Mouse (Mus musculus) hindbrain, embryonic 14.5 days (tissue): ENCODE measurements at regions not wholly inside any gene's neighbourhood (a gene's known extent, or its start where the extent isn't known, plus 50 kb on each side); places are given as distances from the start of the nearest gene placed in this dataset.

Experiments
- ATAC-seq: fragments of 200-750 bp; cut with Nextera tagmentation; 2 replicates; pipeline ENCODE4 v1.8.0; 2017; ENCODE audit warnings: moderate number of reproducible peaks, mild to moderate bottlenecking, moderate TSS enrichment, moderate library complexity; ENCODE audit not compliant: low FRiP score
- DNase-seq: peaks from one replicate; pipeline ENCODE4 v3.0.0-alpha.2; 2015; ENCODE audit warnings: low spot score
- H3K27ac ChIP-seq: fragments of 300-500 bp; sonication (generic); 2 replicates; pipeline ENCODE4 v1.5.1; 2014; ENCODE audit warnings: mild to moderate bottlenecking, moderate library complexity
- H3K27me3 ChIP-seq: fragments of 300-500 bp; sonication (generic); 2 replicates; pipeline ENCODE4 v1.6.1; 2014; ENCODE audit warnings: mild to moderate bottlenecking, low read length, mixed read lengths; ENCODE audit not compliant: control insufficient read depth, insufficient read depth
- H3K36me3 ChIP-seq: fragments of 300-500 bp; sonication (generic); replicated peaks from 2 replicates; pipeline ENCODE4 v1.6.1; 2014; ENCODE audit not compliant: control insufficient read depth, insufficient read depth
- H3K4me1 ChIP-seq: fragments of 300-500 bp; sonication (generic); replicated peaks from 2 replicates; pipeline ENCODE4 v1.6.1; 2014; ENCODE audit warnings: antibody characterized with exemption, low read length, mixed read lengths; ENCODE audit not compliant: control insufficient read depth, insufficient read depth
- H3K4me2 ChIP-seq: fragments of 300-500 bp; sonication (generic); replicated peaks from 2 replicates; pipeline ENCODE4 v1.6.1; 2014; ENCODE audit warnings: mild to moderate bottlenecking, moderate library complexity
- H3K4me3 ChIP-seq: fragments of 300-500 bp; sonication (generic); replicated peaks from 2 replicates; pipeline ENCODE4 v1.5.1; 2014; ENCODE audit warnings: mild to moderate bottlenecking, low read length
- H3K9ac ChIP-seq: fragments of 300-500 bp; sonication (generic); 2 replicates; pipeline ENCODE4 v1.6.1; 2014
- H3K9me3 ChIP-seq: fragments of 300-500 bp; sonication (generic); 2 replicates; pipeline ENCODE4 v1.6.1; 2016; ENCODE audit warnings: low read length; ENCODE audit not compliant: control insufficient read depth
- WGBS: fragments of 180-500 bp; shearing (Covaris S2); extraction: QIAGEN DNeasy Blood & Tissue Kit; methylation state at CpG from one replicate; pipeline ENCODE4 v1.1.7; 2014; 5-methylcytosine and 5-hydroxymethylcytosine counted together

GRCm38 (mm10) chr13:113489951-113490822 lies 128.2 kb downstream of the Snx18 start:
- H3K4me1 ChIP-seq, result no peaks in the 10 kb centered on the region
- H3K9me3 ChIP-seq, result 0 out of 2 replicates have a peak, but pooled peaks cover 11% of the 10 kb centered on the region
- no peak for DNase-seq
- H3K4me3 ChIP-seq, result no peak overlapping the region
- H3K27ac ChIP-seq, result no peak overlapping the region
- H3K4me2 ChIP-seq, result no peak overlapping the region
- WGBS, result 91% methylated on average over 6 of the region's 6 CpGs
- H3K27me3 ChIP-seq, result no peaks in the 10 kb centered on the region
- ATAC-seq, result no peak
- H3K36me3 ChIP-seq, result no peaks in the 10 kb centered on the region
- H3K9ac ChIP-seq, result no peak overlapping the region

GRCm38 (mm10) chr13:113486368-113486955 lies 131.9 kb downstream of the Snx18 start:
- Histone ChIP-seq H3K9ac (no peak overlapping the region), H3K4me3 (no peak overlapping the region), H3K27me3 (no peaks in the 10 kb centered on the region), H3K36me3 (no peaks in the 10 kb centered on the region), H3K4me1 (no peaks in the 10 kb centered on the region), H3K4me2 (no peak overlapping the region), H3K27ac (no peak overlapping the region), H3K9me3 (0 out of 2 replicates have a peak, but pooled peaks cover 11% of the 10 kb centered on the region)
- no peak for DNase-seq
- 89% methylated on average over 6 of the region's 6 CpGs for WGBS
- no peak for ATAC-seq

- H3K27ac ChIP-seq, result no peak overlapping the region
- 89% methylated on average over 7 of the region's 7 CpGs for WGBS
- no peak for DNase-seq
Observed at GRCm38 (mm10) chr13:113485511-113485910, 132.9 kb downstream of the Snx18 start.

GRCm38 (mm10) chr13:113484159-113484762 lies 134.1 kb downstream of the Snx18 start:
- Histone ChIP-seq H3K27me3 (no peaks in the 10 kb centered on the region), H3K27ac (no peak overlapping the region), H3K4me2 (no peak overlapping the region), H3K4me1 (no peaks in the 10 kb centered on the region), H3K4me3 (no peak overlapping the region), H3K36me3 (no peaks in the 10 kb centered on the region), H3K9me3 (0 out of 2 replicates have a peak, but pooled peaks cover 11% of the 10 kb centered on the region), H3K9ac (no peak overlapping the region)
- DNase-seq (no peak), ATAC-seq (no peak)
- WGBS, result 82% methylated on average over 10 of the region's 10 CpGs

More at GRCm38 (mm10) chr13:113485511-113485910, 132.9 kb downstream of the Snx18 start:
- 0 out of 2 replicates have a peak, but pooled peaks cover 11% of the 10 kb centered on the region for H3K9me3 ChIP-seq
- H3K9ac ChIP-seq, result no peak overlapping the region
- H3K36me3 ChIP-seq, result no peaks in the 10 kb centered on the region
- no peak for ATAC-seq
- H3K4me2 ChIP-seq, result no peak overlapping the region
- no peaks in the 10 kb centered on the region for H3K27me3 ChIP-seq
- no peak overlapping the region for H3K4me3 ChIP-seq
- no peaks in the 10 kb centered on the region for H3K4me1 ChIP-seq

GRCm38 (mm10) chr13:113482911-113483310 lies 135.5 kb downstream of the Snx18 start:
- Histone ChIP-seq H3K4me1 (no peaks in the 10 kb centered on the region), H3K9me3 (no peaks in the 10 kb centered on the region), H3K4me2 (no peak overlapping the region), H3K9ac (no peak overlapping the region), H3K27me3 (no peaks in the 10 kb centered on the region), H3K4me3 (no peak overlapping the region), H3K36me3 (no peaks in the 10 kb centered on the region), H3K27ac (no peak overlapping the region)
- DNase-seq, result no peak
- 89% methylated on average over 1 of the region's 1 CpGs for WGBS
- no peak for ATAC-seq

- ATAC-seq (no peak), DNase-seq (no peak)
- no peaks in the 10 kb centered on the region for H3K27me3 ChIP-seq
- H3K27ac ChIP-seq, result no peak overlapping the region
- no peaks in the 10 kb centered on the region for H3K36me3 ChIP-seq
- 58% methylated on average over 5 of the region's 5 CpGs for WGBS
- H3K9ac ChIP-seq, result no peak overlapping the region
- H3K4me1 ChIP-seq, result no peaks in the 10 kb centered on the region
- H3K4me2 ChIP-seq, result no peak overlapping the region
- H3K4me3 ChIP-seq, result no peak overlapping the region
- no peaks in the 10 kb centered on the region for H3K9me3 ChIP-seq
Observed at GRCm38 (mm10) chr13:113477901-113478510, 140.4 kb downstream of the Snx18 start.

- no peaks in the 10 kb centered on the region for H3K27me3 ChIP-seq
- WGBS, result 83% methylated on average over 7 of the region's 7 CpGs
- no peaks in the 10 kb centered on the region for H3K9me3 ChIP-seq
- H3K4me2 ChIP-seq, result no peak overlapping the region
- no peaks in the 10 kb centered on the region for H3K4me1 ChIP-seq
- H3K27ac ChIP-seq, result no peak overlapping the region
- no peak for ATAC-seq
- H3K9ac ChIP-seq, result no peak overlapping the region
- H3K4me3 ChIP-seq, result no peak overlapping the region
- H3K36me3 ChIP-seq, result no peaks in the 10 kb centered on the region
- DNase-seq, result no peak
Observed at GRCm38 (mm10) chr13:113470822-113471557, 147.4 kb downstream of the Snx18 start.

GRCm38 (mm10) chr13:113464190-113465064 lies 153.9 kb downstream of the Snx18 start:
- no peaks in the 10 kb centered on the region for H3K27me3 ChIP-seq
- H3K4me1 ChIP-seq, result peaks cover 18% of the 10 kb centered on the region
- H3K36me3 ChIP-seq, result no peaks in the 10 kb centered on the region
- peak; percentile 83 for ATAC-seq
- DNase-seq, result peak; percentile 44
- 0 out of 2 replicates have a peak overlapping the region, but pooled peaks have one; percentile 26 for H3K27ac ChIP-seq
- H3K9me3 ChIP-seq, result no peaks in the 10 kb centered on the region
- no peak overlapping the region for H3K9ac ChIP-seq
- 59% methylated on average over 10 of the region's 10 CpGs for WGBS
- no peak overlapping the region for H3K4me3 ChIP-seq
- H3K4me2 ChIP-seq, result no peak overlapping the region
